Mouse (Mus musculus): ENCODE results near the gene Ppp1r10. TPM values are rescaled to one million over a fixed set of nuclear protein-coding genes. Genes with fewer than 3 reads are reported as not detected.
A peak's percentile ranks its signal among the peaks of the same experiment; 100 is the strongest.

The Ppp1r10 gene
- 10 to 100 TPM; 70.2 to 76.0 TPM for total RNA-seq (2021)

- intact Hi-C loops (cut with DNase I), result loop anchor here (5.0 kb wide), 1 partner anchor 79 kb away; the partner anchor contains the start of gene Tubb5
Observed at GRCm38 (mm10) chr17:35916297-35917142, at the start of gene Ppp1r10, which contains the start of gene Mrps18b. Gene Ppp1r10 (plus strand): TSS chr17:35916434. Gene Mrps18b (minus strand): TSS chr17:35916389.

GRCm38 (mm10) chr17:35866911-35867890, 49.0 kb upstream of the Ppp1r10 start:
- intact Hi-C loops (cut with DNase I), result no loop called here
- no peak for DNase-seq (ENCODE audit: low spot score in 2 of 2)

More at GRCm38 (mm10) chr17:35916297-35917142, at the start of gene Ppp1r10, which contains the start of gene Mrps18b:
- DNase-seq (ENCODE audit: low spot score in 2 of 2), result peak; percentile 100

GRCm38 (mm10) chr17:35868165-35868820, 47.9 kb upstream of the Ppp1r10 start:
- DNase-seq (ENCODE audit: low spot score in 2 of 2), result no peak
- intact Hi-C loops (cut with DNase I), result no loop called here

GRCm38 (mm10) chr17:35868961-35869345, 47.3 kb upstream of the Ppp1r10 start:
- intact Hi-C loops (cut with DNase I), result no loop called here
- no peak for DNase-seq (ENCODE audit: low spot score in 2 of 2)

- DNase-seq (ENCODE audit: low spot score in 2 of 2), result no peak
- intact Hi-C loops (cut with DNase I), result loop anchor here (5.0 kb wide), 1 partner anchor 132 kb away; no protein-coding TSS in a partner anchor
Observed at GRCm38 (mm10) chr17:35869346-35870067, 46.7 kb upstream of the Ppp1r10 start.

GRCm38 (mm10) chr17:35870151-35870883, 45.9 kb upstream of the Ppp1r10 start:
- DNase-seq (ENCODE audit: low spot score in 2 of 2), result no peak
- intact Hi-C loops (cut with DNase I), result loop anchor here (5.0 kb wide), 1 partner anchor 133 kb away; no protein-coding TSS in a partner anchor

GRCm38 (mm10) chr17:35870884-35871696, 45.1 kb upstream of the Ppp1r10 start:
- DNase-seq (ENCODE audit: low spot score in 2 of 2), result no peak
- intact Hi-C loops (cut with DNase I), result loop anchor here (5.0 kb wide), 1 partner anchor 134 kb away; no protein-coding TSS in a partner anchor

- intact Hi-C loops (cut with DNase I), result loop anchor here (2.0 to 5.0 kb wide), 2 partner anchors 37 to 137 kb away; no protein-coding TSS in a partner anchor
- DNase-seq (ENCODE audit: low spot score in 2 of 2), result peak; percentile 79 to 83
Observed at GRCm38 (mm10) chr17:35873774-35874519, 42.3 kb upstream of the Ppp1r10 start.

- DNase-seq (ENCODE audit: low spot score in 2 of 2), result peak; percentile 39 to 82
- intact Hi-C loops (cut with DNase I), result loop anchor here (5.0 kb wide), 1 partner anchor 137 kb away; no protein-coding TSS in a partner anchor
Observed at GRCm38 (mm10) chr17:35874721-35875120, 41.5 kb upstream of the Ppp1r10 start.

- intact Hi-C loops (cut with DNase I), result no loop called here
- DNase-seq (ENCODE audit: low spot score in 2 of 2), result peak; percentile 96 to 97
Observed at GRCm38 (mm10) chr17:35879245-35880057, 36.8 kb upstream of the Ppp1r10 start, which contains the start of gene Dhx16. Gene Dhx16 (plus strand): TSS chr17:35879819.

- no peak for DNase-seq (ENCODE audit: low spot score in 2 of 2)
- intact Hi-C loops (cut with DNase I), result no loop called here
Observed at GRCm38 (mm10) chr17:35882924-35883323, 33.3 kb upstream of the Ppp1r10 start.

GRCm38 (mm10) chr17:35883777-35884176, 32.5 kb upstream of the Ppp1r10 start:
- no peak for DNase-seq (ENCODE audit: low spot score in 2 of 2)
- intact Hi-C loops (cut with DNase I), result no loop called here

- DNase-seq (ENCODE audit: low spot score in 2 of 2), result no peak
- intact Hi-C loops (cut with DNase I), result no loop called here
Observed at GRCm38 (mm10) chr17:35887725-35888124, 28.5 kb upstream of the Ppp1r10 start.

GRCm38 (mm10) chr17:35896781-35897643, 19.2 kb upstream of the Ppp1r10 start, which contains the start of gene 2310061I04Rik:
Gene 2310061I04Rik (minus strand): TSS chr17:35897431.
- intact Hi-C loops (cut with DNase I), result no loop called here
- peak; percentile 92 to 96 for DNase-seq (ENCODE audit: low spot score in 2 of 2)
